Mouse (Mus musculus): ENCODE measurements around the gene Echdc2.
"Not testable (repeated sequence)": the region's sequence is repeated elsewhere in the genome, so short reads cannot be mapped to it uniquely, and the experiment has no call there.

The Echdc2 gene

DNA sequence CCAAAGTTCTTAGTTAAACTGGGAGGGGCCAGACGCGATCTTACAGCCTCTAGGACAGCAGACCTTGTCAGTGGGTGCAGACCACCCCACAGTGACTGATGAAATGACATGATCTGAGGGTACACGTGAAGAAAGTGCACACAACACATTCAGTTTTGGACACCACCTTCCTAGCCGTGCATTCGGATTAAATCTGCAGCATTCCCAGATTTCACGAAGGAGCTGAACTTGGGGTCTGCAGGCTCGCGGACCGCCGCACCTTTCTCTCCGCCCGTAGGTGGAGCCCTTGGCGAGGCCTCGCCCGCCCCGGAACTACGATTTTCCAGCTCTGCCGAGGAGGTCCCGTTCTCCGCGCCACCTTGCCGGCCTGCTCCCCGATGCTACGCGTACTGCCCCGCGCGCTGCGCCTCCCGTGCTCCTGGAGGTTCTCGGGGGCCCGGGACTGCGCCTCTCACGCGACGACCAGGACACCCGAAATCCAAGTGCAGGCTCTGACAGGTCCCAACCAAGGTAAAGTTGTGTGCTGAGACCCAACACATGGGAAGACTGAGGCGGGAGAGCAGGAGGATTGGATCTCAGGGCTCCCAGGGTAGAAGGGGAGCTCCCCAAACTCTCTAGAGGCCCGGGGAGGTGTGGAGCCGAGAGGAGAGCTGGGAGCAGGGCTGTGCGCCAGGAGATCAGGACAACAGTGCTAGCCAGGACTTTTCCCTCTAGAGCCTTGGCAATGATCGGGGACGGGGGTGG is at the start of gene Echdc2:
TSS of gene Echdc2 (plus strand) at position 286 of the 744 bp plus-strand sequence.
- DNase-seq (ENCODE audit: low spot score in 2 of 2), result peak; percentile 20 to 71

DNA sequence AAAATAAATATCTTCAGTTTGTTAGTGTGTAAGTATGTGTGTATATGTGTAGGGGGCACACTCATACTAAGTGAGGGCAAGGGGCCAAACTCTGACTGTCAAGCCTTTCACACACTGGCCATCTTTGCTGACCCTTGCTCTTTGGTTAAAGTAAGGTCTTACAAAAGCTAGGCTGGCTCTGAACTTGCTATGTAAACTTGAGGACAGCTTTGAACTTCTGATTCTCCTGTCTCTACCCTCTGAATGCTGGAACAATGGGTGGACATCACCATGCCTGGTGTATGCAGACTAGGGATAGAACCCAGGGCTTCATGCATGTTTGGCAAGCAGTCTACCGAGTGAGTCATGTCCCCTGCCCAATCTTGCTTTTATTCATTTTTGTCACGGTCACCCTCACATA is 48.8 kb upstream of the Echdc2 start:
- DNase-seq (ENCODE audit: low spot score in 2 of 2), result no peak

DNA sequence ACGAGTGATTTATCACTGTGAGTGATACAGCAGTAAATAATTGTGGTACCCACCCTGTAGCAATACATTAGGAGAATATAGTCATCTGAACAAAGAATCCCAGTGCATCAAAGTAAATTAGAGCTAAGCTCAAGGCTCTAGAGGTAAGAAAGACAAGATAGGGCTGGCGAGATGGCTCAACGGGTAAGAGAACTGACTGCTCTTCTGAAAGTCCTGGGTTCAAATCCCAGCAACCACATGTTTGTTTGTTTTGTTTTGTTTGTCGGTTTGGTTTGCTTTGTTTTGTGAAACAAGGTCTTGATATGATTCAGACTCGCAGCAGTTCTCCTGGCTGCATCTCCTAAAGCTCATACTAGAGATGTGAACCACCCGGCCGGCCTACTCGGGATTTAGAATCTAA is 47.7 kb upstream of the Echdc2 start:
- no peak for DNase-seq (ENCODE audit: low spot score in 2 of 2)

DNA sequence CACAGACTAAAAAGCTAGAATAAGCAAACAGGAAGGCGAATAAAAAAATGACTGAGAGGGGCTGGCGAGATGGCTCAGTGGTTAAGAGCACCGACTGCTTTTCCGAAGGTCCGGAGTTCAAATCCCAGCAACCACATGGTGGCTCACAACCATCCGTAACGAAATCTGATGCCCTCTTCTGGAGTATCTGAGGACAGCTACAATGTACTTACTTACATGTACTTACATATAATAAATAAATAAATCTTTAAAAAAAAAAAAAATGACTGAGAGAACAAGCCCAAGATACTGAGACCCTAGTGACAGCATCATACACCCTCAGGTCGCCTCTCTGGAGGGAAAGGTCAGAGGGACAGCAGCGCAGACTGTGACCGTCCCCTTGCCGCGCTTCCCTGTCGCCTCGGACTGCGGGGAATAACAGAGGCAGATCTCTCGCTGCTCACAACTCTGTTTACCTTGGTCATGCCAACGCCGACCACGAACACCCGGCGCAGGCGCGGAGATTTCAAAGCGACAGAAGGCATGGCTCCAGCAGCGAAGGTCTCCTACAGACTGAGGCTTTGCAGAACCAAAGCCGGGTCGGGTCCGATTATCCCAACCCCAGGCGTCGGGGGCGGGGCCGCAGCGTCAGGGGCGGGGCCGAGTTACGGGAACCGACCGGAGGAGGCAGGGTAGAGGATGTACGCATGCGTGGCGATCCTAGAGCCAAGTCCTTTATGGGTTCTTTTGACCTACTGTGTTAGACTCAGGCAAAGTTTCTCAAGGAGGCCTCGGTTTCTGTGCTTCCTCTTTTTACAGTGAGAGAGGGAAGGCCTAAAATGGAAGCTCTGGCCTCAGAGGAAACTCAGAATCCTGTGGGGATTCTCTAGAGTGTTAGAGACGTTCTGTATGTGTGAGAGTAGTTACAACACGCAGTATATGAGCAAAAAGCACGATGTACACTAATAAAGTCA is 47.0 kb upstream of the Echdc2 start:
- peak; percentile 88 to 94 for DNase-seq (ENCODE audit: low spot score in 2 of 2)

DNA sequence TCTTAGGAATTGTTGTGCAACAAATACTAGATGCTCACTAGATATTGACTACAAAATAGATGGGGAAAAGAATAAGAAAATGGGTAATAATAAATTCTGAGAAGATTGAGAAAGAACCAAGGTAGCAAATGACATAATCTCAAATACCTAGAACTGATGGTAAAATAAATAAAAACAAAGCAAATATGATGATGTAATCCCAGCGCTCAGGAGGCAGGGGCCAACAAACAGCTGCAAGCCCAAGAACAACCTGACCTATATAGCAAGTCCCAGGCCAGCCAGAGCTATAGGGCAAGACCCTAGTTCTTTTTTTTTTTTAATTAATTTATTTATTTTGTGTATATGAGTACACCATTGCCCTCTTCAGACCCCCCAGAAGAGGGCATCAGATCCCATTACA is 41.1 kb upstream of the Echdc2 start:
- no peak for DNase-seq (ENCODE audit: low spot score in 2 of 2)

DNA sequence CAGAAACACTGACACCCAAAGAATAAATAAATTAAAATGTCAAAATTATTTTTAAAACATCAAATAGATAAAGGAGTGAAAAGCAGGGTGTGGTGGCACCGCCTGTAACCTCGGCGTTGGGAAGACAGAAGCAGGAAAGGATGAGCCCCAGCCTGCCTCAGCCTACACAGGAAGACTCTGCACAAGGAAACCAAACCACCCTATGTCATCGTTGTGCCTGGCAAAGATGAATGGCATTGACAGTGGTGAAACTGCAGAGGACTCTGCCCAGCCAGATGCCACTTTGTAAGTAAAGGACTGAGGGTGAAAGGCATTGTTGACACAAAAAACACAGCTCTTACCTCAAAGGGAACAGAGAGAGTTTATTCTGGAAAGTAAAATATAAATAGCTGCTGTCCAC is 39.0 kb upstream of the Echdc2 start:
- no peak for DNase-seq (ENCODE audit: low spot score in 2 of 2)

DNA sequence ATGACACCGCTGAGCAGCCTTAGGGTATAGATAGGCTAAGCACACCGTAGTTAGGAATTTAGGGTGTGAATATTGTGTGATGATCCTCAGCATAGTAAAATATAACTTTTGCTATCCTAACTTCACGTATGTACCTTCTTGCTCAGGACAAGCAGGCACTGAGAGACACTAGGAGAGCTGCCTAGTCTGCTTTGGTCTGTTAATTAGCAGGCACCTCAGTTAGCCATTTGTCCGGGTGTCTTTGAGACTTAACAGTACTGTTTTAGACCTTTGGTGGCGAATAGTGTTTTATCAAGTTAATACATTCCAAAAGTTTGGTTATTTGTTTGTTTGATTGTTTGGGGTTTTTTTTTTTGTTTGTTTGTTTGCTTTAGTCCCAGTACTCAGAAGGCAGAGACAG is 37.7 kb upstream of the Echdc2 start:
- no peak for DNase-seq (ENCODE audit: low spot score in 2 of 2)

DNA sequence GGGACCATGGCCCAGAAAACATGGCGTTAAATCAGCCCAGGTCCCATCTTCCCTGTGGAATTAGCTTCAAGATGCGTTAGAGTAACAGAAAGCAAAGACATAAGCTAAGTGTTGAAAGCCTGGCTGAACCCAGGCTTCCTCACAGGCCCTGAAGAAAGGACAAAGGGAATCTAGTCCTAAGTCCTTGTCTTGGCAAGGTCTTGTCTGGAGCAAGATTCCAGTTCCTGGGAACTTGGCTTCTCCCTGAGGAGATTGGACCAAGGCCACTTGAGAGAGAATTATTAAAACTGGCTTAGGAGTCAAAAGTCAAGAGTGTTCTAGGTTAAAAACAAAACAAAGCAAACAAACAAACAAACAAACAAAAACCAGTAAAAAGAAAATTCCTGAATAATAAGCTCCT is 36.9 kb upstream of the Echdc2 start:
- DNase-seq (ENCODE audit: low spot score in 2 of 2), result no peak

DNA sequence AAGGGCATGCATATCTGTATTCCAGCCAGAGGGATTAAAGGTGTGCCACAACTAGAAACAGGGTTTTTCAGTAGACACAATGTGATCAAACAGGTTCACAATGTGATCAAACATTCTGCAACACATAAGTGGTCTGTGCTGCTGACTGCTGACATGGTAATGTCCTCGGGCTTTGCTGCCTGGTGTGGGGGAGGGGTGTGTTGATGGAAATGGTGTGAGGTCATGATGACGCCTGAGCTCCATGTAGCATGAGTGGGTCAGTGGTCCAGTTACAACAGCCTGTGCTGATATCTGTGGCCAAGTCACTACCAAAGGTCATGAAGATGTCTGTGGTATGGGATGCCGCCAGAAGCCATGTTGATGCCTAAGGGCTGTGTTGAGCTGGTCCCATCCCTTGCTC is 34.8 kb upstream of the Echdc2 start:
- DNase-seq (ENCODE audit: low spot score in 2 of 2), result no peak

DNA sequence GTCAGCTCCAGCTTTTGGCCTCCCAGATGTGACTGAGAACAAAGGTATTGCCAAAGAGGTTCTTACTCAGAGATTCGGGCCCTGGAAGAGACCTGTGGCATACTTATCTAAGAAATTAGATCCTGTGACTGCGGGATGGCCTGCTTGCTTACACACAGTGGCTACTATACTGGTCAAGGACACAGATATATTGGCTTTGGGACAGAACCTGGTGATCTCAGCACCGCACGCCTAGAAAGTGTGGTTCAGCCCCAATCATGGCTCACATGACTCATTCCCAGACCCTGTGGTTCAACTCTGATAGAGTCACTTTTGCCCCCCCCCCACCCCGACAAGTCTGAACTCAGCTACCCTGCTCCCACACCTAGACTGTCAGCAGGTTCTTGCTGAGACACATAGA is 28.3 kb upstream of the Echdc2 start:
- no peak for DNase-seq (ENCODE audit: low spot score in 2 of 2)

DNA sequence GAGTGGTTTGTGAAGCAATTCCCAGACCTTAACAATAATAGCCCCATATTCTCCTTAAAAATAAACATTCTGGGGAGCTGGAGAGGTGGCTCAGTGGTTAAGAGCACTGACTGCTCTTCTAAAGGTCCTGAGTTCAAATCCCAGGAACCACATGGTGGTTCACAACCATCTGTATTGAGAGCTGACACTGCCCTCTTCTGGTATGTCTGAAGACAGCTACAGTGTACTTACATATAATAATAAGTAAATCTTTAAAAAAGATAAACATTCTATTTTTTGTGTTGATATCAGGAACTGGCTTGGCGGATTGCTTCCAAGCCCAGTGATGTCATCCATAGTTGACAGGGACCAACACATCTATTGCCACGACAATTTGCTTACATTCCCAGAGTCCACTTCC is 22.1 kb upstream of the Echdc2 start:
- not testable (repeated sequence) for DNase-seq (ENCODE audit: low spot score in 2 of 2)

DNA sequence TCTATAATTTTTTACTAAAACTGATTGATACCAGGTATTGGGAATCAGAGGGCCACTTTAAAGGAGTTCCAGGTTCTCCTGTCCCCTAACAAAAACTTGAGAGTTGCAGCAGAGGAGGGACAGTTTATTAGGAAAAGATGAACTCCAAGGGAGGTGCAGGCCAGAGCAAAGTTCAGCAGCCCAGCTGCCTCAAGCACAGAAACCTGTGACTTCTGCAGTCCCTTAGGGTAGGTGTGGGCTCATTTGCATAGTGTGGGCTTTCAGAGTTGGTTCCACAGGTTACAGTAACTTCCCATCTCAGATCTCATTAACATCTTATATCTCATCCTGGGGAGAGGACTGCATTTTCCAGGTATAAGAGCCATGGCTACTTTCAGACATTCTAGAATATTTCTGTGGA is 21.5 kb upstream of the Echdc2 start:
- DNase-seq (ENCODE audit: low spot score in 2 of 2), result no peak

DNA sequence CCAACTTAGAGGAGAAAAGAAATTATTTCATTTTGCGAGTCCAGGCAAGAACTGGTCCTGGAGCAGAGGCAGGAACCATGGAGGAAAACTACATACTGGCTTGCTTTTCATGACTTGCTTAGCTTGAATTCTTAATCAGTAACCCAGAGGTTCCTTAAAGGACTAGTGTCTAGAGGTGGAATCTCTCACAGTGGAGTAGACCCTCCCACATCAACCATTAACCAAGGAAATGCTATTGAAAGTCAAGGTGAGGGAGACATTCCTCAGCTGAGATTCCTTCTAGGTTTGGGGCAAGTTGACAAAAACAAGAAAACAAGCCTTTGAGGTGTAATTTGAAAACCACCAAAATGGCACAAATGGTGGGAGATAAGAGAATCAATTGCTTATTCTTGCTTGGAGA is 20.4 kb upstream of the Echdc2 start, which contains the start of gene Scp2:
TSS of gene Scp2 (minus strand) at position 119 of the 400 bp plus-strand sequence.
- no peak for DNase-seq (ENCODE audit: low spot score in 2 of 2)

DNA sequence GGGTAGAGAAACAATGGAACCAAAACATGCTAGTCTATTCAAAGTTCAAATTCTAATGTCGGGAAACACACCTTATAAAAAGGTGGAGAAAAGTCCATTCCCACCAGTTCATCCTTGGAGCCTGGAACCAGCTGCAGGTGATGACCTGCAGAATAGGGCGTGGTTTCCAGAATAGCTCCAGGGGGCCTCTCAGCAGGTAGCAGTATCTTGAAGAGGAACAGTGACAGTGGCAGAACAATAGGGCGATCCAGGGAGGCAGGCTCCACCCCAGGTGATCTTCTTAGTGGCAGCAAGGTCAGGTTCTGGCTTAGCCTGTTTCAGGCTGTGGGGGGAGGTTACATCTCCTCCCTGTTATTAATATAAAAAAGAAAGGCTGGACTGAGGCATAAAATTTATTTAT is 19.7 kb upstream of the Echdc2 start:
- DNase-seq (ENCODE audit: low spot score in 2 of 2), result not testable (repeated sequence)

DNA sequence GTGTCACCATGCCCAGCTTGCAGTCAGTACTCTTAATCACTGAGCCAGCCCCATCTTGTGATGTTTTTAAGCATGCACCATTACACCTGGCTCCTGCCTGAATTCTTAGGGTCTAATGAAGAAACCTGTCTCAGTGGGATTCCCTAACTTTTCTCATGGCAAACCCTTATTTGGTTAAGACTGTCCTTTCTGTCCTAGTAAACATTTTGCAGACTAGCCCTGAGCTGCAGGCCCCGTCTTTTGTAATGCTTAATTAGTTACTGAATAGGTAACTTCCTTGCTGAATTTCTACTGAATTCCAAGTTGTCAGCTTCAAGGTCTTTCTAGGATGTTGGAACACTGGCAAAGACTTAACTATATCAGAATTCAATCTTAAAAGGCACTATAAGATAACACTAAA is 10.1 kb upstream of the Echdc2 start:
- not testable (repeated sequence) for DNase-seq (ENCODE audit: low spot score in 2 of 2)

DNA sequence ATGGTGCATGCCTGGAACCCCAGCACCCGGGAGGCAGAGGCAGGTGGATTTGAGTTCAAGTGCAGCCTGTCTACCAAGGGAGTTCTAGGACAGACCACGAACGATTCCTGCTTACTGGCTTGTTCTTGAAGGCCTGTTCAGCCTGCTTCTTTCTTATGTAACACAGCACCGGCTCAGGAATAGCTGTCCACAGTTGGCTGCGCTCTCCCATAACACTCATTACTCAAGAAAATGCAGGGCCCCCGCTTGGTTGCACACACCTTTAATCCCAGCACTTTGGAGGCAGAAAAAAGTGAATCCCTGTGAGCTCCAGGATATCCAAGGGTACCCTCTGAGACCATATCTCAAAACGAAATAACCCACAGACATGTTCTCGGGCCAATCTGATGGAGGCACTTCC is 3.3 kb upstream of the Echdc2 start:
- DNase-seq (ENCODE audit: low spot score in 2 of 2), result no peak

DNA sequence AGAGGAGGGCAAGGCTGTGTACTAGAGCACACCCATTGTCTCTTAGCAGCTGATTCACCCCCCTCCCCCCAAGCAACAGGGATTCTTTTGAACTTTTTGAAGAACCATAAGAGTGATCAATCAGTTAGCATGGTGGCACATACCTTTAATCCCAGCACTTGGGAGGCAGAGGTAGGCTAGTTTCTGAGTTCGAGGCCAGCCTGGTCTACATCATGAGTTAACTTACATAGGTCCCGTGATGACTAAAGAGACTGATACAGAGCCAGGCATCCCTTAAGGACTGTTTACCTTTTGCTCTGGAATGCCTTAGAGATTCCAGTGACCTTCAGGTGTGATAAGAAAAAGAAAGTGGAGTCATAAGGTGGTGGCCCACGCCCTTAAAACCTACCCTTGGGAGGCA is 1.9 kb upstream of the Echdc2 start:
- DNase-seq (ENCODE audit: low spot score in 2 of 2), result no peak

DNA sequence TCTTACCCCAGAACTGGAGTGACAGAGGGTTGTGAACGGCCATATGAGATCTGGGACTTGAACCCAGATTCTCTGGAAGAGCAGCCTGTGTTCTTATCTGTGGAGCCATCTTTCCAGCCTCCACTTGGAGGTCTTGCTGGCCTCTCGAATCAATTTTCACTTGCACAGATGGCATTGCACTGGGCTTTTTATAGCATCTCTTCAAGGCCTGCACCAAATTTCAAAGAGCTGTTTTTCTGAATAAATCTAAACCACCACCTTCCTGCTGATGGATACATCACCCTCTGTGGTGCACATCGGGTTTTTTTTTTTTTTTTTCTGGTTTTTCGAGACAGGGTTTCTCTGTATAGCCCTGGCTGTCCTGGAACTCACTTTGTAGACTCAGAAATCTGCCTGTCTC is 1.6 kb downstream of the Echdc2 start:
- DNase-seq (ENCODE audit: low spot score in 2 of 2), result no peak

DNA sequence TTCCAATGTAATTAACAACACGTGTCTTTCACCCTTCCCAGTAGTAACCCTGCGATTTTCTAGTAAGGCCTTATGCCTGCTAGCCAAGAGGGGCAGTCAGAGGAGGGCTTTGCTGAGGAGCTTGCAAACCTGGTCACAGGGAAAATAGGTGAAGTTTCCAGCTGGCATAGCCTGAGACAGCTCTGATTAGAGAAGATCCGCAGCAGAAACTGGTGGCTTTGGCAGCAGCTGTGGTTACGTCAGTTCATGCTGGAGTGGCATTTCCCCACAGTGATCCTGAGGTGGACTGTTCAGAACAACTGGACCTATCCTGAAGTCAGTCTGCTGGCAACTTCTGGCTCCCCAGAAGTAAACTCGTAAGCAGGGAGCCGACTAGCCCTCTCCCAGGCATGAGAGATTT is 2.8 kb downstream of the Echdc2 start:
- no peak for DNase-seq (ENCODE audit: low spot score in 2 of 2)

DNA sequence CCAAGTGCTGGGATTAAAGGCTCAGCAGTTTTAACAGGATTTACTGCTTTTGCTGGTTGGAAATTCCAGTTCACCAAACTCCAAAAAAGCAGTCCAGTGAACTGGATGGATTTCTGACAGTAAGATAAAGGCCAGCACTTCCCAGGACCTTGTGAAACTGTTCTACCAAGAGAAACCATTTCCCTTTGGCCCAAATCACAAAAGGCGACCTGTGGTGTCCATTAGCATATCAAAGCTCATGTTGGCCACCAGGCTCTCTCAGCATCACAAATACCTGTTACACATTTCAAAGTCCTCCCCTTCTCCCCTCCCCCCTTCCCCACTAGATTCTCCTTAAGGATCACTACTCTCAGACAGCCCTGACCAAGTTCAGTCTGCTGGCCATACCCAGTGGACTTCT is 17.0 kb downstream of the Echdc2 start:
- no peak for DNase-seq (ENCODE audit: low spot score in 2 of 2)

DNA sequence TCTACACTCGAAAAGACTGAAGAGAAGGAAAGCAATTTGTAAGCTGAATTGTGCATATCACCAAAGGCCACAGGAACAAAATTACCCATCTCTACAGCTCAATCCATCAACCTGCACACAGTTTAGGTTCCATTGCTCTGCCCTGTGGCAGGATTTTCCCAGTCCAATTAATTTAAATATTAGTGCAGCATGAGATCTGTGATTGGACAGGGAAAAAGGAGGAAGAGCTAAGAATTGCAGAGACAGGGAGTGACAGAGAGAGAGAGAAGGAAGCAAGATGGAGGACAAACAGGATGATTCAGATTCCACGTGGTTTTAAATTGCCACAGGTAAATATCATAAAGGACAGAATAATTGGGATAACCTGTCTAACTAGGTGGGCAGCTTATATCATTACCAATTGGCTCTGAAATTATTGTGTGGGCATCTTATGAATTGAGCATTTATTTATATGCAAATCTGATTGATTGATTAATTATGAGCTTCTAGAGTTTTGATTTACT is 27.6 kb downstream of the Echdc2 start:
- no peak for DNase-seq (ENCODE audit: low spot score in 2 of 2)

DNA sequence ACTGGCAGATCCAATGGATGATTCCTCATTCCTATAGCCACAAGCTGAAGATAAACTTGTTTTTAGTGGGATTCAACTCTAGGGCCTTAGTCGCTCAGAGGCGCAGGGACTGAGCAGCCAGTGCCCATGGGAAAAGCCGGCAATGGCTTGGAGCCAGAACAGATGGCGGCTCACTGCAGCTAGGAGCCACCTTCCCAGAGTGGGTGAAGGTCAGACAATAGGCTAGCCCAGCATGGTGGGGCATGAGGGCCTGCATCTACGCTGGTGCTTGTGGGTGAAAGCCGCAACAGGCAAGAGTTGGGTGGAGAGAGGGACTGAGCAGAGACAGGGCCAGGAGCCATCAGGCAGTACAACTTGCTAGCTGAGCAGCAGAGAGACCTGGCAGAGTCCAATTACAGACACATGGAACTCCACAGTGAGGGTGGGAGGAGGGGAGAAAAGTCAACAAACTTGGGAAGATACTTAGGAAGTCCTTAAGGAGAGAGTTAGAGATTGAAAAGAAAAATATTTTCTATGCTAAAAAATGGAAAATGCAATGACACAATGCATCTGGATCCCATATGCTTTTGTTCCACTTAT is 31.1 kb downstream of the Echdc2 start:
- no peak for DNase-seq (ENCODE audit: low spot score in 2 of 2)

All from urinary bladder, postnatal 4 days (tissue).